Mouse (Mus musculus) B cell, adult (primary cell): ENCODE measurements around the gene Ociad1. TPM values are rescaled to one million over a fixed set of nuclear protein-coding genes. Genes with fewer than 3 reads are reported as not detected.

Source experiments
- total RNA-seq: library from RNA; stranded (reverse); gene quantifications from 4 replicates; pipeline ENCODE4 v1.2.4, GENCODE M21; 2023; ENCODE audit not compliant: inconsistent age

Gene Ociad1
- 150 to 171 TPM (median 158 TPM) in 4 replicates for total RNA-seq

DNA sequence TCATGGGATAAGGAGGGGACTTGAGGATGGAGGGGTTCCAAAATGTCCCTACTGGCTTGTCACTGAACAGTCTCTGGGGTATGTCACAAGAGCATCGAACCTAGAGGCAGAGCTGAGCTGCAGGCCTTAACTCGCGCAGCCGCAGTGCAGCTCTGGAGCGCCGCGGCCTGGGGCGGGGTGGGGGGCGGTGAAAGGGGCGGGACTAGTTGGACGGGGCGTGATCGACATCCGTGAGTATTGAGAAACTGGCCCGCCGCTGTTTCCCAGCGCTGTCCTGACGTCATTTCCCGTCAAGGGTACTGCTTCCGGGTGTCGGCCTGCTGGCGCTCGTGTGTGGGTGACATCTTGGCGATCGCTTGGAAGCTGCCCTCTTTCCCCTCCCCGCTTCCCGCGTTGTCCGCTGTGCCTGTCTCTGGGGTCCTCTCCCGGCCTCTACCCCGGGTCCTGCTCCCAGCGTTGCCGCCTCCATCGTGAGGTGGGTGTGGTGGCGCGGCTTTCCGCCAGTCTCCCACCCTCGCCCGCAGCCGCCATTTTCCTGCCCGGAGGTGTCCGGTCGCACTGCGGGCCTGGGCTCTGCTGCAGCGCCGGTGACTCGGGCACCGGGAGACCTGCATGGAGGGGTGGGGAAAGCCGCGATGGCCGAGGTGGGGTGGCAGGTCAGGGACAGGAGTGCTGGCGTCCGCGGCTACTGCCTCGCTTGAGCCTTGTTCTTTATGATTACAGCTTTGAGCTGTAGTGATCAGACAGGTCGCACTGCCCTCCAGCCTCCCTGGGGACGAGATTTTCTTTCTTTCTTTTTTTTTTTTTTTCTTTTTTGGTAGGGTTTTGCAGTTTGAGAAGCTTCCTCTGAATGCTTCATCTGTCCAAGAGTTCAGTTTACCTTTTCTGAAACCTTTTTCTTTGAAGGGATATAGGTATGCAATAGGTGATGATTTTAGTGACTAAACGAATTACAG lies at the start of gene Ociad1:
Gene Ociad1 (plus strand): TSS at position 283 of the 956 bp plus-strand sequence.

DNA sequence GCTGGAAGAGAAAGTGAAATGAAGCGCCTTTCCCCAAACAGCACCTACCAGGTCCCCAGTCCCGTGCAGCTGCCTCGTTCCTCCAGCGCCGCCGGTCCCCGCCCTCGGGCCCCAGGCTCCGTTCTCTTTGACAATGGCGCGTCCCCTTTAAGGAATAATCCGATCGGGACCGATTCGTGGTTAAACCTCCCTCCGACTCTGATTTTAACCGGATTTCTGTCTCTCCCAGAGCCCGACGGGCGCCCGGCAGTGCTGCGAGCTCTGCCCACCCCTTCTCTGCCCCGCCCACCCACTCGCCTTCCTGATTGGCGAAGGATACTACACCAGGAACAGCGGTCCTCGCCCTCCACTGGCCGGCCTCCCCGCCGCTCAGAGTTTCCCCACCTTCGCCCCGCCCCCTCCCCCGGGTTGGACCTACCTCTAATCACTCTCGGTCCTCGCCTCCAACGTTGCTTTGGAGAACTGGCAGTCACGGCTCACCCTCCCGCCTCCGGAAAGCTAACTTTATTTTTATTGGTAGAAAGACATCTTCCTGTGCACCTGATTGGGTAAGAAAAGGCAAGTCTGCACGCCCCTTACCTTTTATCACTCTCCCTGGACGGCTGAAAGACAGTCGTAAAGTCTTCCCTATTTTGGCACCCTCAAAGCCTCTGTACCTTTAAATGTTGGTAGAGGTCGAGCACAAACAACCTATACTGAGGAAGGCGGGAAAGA lies 36.1 kb upstream of the Ociad1 start, which contains the start of gene Fryl:
Gene Fryl (minus strand): TSS at position 268 of the 714 bp plus-strand sequence.

DNA sequence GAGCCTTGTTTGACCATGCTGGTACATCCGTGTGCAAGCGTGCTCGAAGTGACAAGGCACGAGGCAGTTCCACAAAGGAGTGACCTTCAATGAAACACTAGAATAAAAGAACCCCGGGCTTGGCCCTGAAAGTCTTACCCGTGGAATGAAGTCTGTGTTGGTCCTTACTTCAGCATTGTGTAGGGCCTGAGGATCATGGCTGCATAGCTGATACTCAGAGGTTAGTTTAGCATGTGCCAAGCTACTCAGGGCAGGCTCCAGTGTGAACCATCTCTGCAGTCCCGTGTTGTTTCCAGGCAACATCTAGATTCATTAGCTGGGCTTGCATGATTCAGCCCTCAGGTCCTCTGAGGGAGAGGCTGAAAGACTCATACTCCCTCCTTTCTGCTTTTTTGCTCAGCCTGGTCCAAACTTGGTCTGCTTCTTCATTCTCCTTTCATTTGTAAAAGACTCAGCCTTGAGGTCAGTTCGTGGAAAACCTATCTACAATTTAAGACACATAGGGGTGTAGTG lies 48.2 kb downstream of the Ociad1 start, which contains the start of gene Ociad2:
Gene Ociad2 (minus strand): TSS at position 306 of the 513 bp plus-strand sequence.

Other genes with a start within 250 kb of the Ociad1 start
- 191 to 217 TPM (median 199 TPM) in 4 replicates for gene Fryl, start 36.2 kb upstream of the Ociad1 start, total RNA-seq
- gene Ociad2, start 48.2 kb downstream of the Ociad1 start, total RNA-seq, result not detected in 4 replicates
- not detected in 4 replicates for gene Cwh43, start 113.3 kb downstream of the Ociad1 start, total RNA-seq
- gene Dcun1d4, start 188.2 kb downstream of the Ociad1 start, total RNA-seq, result 9.3 to 12.1 TPM (median 9.4 TPM) in 4 replicates